Mouse (Mus musculus) olfactory bulb, adult 2 months (tissue): ENCODE data around the gene Txndc11.

ENCODE experiments used
- CTCF ChIP-seq: fragments of 200-500 bp; IDR thresholded peaks from 2 replicates; pipeline ENCODE4 v1.5.1; 2012; ENCODE audit warnings: low read depth, mild to moderate bottlenecking, low read length, moderate library complexity; ENCODE audit not compliant: insufficient read depth
- POLR2A ChIP-seq: fragments of 200-500 bp; IDR thresholded peaks from 2 replicates; pipeline ENCODE4 v1.6.1; 2012; ENCODE audit warnings: mild to moderate bottlenecking, low read depth, low read length, moderate library complexity; ENCODE audit not compliant: insufficient read depth

- no peak for TF ChIP-seq POLR2A
- TF ChIP-seq CTCF = no peak
Observed at GRCm38 (mm10) chr16:11164695-11165255, 30.3 kb upstream of the Txndc11 start.
